Mouse (Mus musculus) MEL (cell line): Measurements from ENCODE around the gene Gm45261.

ENCODE experiments used
- CTCF ChIP-seq, 3 experiments: IDR thresholded peaks in 2 of 3; conservative IDR thresholded peaks in 1 of 3; 2 replicates each; pipeline ENCODE4 v1.5.1; 2011 to 2012; ENCODE audit warnings: low read length in 3 of 3, low read depth in 2 of 3, mild to moderate bottlenecking in 2 of 3, improper control_type of control experiment in 1 of 3, inconsistent platforms in 1 of 3, mixed read lengths in 1 of 3, moderate library complexity in 1 of 3; ENCODE audit not compliant: control insufficient read depth in 1 of 3, insufficient read depth in 1 of 3, poor library complexity in 1 of 3, severe bottlenecking in 1 of 3
- E2F4 ChIP-seq: IDR thresholded peaks from 2 replicates; pipeline ENCODE4 v1.6.1; 2011; ENCODE audit warnings: low read depth, low read length, improper control_type of control experiment, borderline replicate concordance
- GABPA ChIP-seq: IDR thresholded peaks from 2 replicates; pipeline ENCODE4 v1.6.1; 2012; ENCODE audit warnings: low read depth, mild to moderate bottlenecking, inconsistent platforms, low read length, improper control_type of control experiment, moderate library complexity
- HCFC1 ChIP-seq: IDR thresholded peaks from 2 replicates; pipeline ENCODE4 v1.6.1; 2012; ENCODE audit warnings: low read depth, mild to moderate bottlenecking, inconsistent platforms, low read length, improper control_type of control experiment, moderate library complexity
- MAX ChIP-seq: IDR thresholded peaks from 2 replicates; pipeline ENCODE4 v1.6.1; 2011; ENCODE audit warnings: low read length, improper control_type of control experiment
- MEF2A ChIP-seq: IDR thresholded peaks from 2 replicates; pipeline ENCODE4 v1.6.1; 2014; ENCODE audit warnings: low read depth, mild to moderate bottlenecking, inconsistent platforms, low read length, improper control_type of control experiment; ENCODE audit not compliant: poor library complexity, insufficient replicate concordance, severe bottlenecking; ENCODE audit errors: extremely low read depth
- MYC ChIP-seq: IDR thresholded peaks from 2 replicates; pipeline ENCODE4 v1.6.1; 2011; ENCODE audit warnings: low read depth, mild to moderate bottlenecking, low read length, improper control_type of control experiment, moderate library complexity
- POLR2A ChIP-seq, 2 experiments: IDR thresholded peaks; 2 replicates each; pipeline ENCODE4 v1.6.1; 2011 to 2012; ENCODE audit warnings: low read length in 2 of 2, mild to moderate bottlenecking in 2 of 2, control low read depth in 1 of 2, improper control_type of control experiment in 1 of 2, low read depth in 1 of 2, moderate library complexity in 1 of 2; ENCODE audit not compliant: control insufficient read depth in 1 of 2, insufficient read depth in 1 of 2, poor library complexity in 1 of 2
- TAL1 ChIP-seq: IDR thresholded peaks from 2 replicates; pipeline ENCODE4 v1.6.1; 2012; ENCODE audit warnings: mild to moderate bottlenecking, inconsistent platforms, low read length, moderate library complexity, mixed read lengths

GRCm38 (mm10) chr1:80447554-80447953 lies 13.7 kb downstream of the Gm45261 start:
- TF ChIP-seq POLR2A (IDR thresholded peaks at IDR 0.05; ENCODE audit: control insufficient read depth in 1 of 2, insufficient read depth in 1 of 2, low read depth in 1 of 2, low read length in 2 of 2, poor library complexity in 1 of 2), result no peak
- no peak for TF ChIP-seq MAX
- no peak for TF ChIP-seq CTCF (IDR thresholded peaks at IDR 0.05 in 2 of 3, conservative IDR thresholded peaks at IDR 0.05 in 1 of 3; ENCODE audit: control insufficient read depth in 1 of 3, insufficient read depth in 1 of 3, low read depth in 2 of 3, low read length in 3 of 3, poor library complexity in 1 of 3, severe bottlenecking in 1 of 3)
- no peak for TF ChIP-seq TAL1
- no peak for TF ChIP-seq HCFC1
- no peak for TF ChIP-seq MYC
- TF ChIP-seq GABPA, result no peak
- TF ChIP-seq E2F4, result no peak
- no peak for TF ChIP-seq MEF2A
